Mouse (Mus musculus): ENCODE data around the gene Ptpn3.

DNA sequence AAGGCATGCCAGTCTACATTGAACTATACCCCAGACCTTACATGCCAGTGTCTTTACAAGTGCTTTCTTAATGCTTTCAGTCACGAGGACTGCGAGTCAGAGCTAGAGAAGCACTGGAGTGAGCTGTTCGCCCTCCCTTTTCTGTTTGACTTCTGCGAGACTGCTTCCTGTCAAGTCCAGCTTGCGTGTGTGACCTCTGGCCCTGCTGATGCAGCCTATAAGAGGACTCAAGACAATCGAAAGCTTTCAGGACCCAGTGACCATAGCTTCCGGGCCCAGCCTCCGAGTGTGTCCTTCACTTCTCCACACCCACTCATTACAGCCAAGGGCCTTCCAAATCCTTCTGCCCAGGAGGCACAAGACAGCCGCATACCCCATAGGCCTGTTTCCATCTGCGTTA lies 126.3 kb downstream of the Ptpn3 start:
- TF ChIP-seq EP300 (optimal IDR thresholded peaks at IDR 0.05) (no peak), CTCF (IDR thresholded peaks at IDR 0.05; ENCODE audit: low read depth) (no peak)
